Mouse (Mus musculus) liver, embryonic 14.5 days (tissue): ENCODE data around the gene Mlec.

ENCODE experiments used
- CTCF ChIP-seq: IDR thresholded peaks from 2 replicates; pipeline ENCODE4 v1.5.1; 2016; ENCODE audit warnings: antibody characterized with exemption, low read depth, control low read depth
- EP300 ChIP-seq: IDR thresholded peaks from 2 replicates; pipeline ENCODE4 v1.6.1; 2016; ENCODE audit warnings: antibody characterized with exemption, low read depth

DNA sequence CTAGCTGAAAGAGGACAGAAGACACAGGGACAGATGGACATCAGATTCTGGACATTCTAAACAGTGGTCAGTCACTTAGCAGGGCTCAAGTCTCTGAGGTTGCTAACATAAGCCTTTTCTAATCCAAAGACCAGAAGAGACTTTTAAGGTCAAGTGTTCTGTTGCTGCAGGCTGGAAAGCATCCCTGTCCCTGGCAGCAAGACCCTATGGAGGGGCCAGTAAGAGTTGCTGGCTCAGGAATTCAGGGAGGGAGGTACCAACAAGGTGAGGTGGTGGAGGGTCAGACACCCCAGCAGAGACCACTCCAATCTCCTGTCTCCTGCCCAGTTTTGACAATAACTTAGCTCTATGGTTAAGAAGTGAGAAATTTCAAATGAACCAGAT, 11.2 kb downstream of the Mlec start:
- TF ChIP-seq CTCF (no peak), EP300 (no peak)
